Mouse (Mus musculus) urinary bladder, postnatal 4 days (tissue): ENCODE results near the gene Kif16b.

Experiments
- DNase-seq, 2 experiments: peaks; one replicate each; pipeline ENCODE4 v3.0.0; 2021 to 2022; ENCODE audit warnings: low spot score in 2 of 2

Gene Kif16b

GRCm38 (mm10) chr2:142900862-142901805, at the start of gene Kif16b:
Kif16b (minus strand) TSS chr2:142901531.
- DNase-seq, result peak; percentile 92

- no peak for DNase-seq
These were observed 39.7 kb upstream of the Kif16b start for GRCm38 (mm10) chr2:142940899-142941642.

GRCm38 (mm10) chr2:142930445-142930844, 29.1 kb upstream of the Kif16b start:
- no peak for DNase-seq

GRCm38 (mm10) chr2:142929226-142930112, 28.1 kb upstream of the Kif16b start:
- DNase-seq, result no peak

- no peak for DNase-seq
These were observed 9.6 kb upstream of the Kif16b start for GRCm38 (mm10) chr2:142910808-142911388.

DNA sequence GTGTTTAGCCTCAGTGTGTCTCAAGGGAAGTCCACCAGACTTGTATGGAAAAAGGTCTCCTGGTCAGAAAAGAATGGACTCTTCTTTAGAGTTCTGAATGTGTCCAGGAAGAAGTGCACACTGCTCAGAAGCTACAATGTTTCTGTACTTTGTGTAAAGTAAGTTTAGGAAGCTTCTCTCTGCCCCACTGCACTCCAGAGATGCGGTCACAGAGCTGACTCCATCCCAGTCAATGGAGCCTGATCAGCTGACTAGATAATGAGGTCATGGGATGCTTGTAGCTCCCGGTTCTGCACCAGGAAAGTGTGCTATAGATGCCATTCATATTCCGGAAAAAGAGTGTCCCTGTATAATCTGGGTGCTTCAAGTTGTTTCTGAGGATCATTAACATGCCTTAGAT, 7.9 kb upstream of the Kif16b start:
- no peak for DNase-seq

DNA sequence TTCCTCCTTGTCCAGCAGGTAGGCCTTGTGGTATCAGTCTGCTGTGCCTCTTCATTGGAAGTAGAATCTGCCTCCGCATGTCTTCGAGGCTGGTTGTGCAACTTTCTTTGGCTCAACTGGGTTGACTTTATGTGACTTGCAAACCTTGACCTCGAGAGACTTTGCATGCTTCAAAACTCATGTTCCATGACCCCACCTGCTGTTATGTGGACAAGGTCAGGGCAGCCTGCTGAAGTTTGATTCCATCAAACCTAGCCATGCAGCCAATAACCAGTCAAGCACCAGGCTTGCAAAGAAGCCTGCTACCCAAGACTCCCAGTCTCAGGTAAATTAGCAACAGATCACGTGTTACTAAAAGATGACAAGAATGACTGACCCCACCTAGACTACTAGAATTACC, 5.7 kb upstream of the Kif16b start:
- no peak for DNase-seq

DNA sequence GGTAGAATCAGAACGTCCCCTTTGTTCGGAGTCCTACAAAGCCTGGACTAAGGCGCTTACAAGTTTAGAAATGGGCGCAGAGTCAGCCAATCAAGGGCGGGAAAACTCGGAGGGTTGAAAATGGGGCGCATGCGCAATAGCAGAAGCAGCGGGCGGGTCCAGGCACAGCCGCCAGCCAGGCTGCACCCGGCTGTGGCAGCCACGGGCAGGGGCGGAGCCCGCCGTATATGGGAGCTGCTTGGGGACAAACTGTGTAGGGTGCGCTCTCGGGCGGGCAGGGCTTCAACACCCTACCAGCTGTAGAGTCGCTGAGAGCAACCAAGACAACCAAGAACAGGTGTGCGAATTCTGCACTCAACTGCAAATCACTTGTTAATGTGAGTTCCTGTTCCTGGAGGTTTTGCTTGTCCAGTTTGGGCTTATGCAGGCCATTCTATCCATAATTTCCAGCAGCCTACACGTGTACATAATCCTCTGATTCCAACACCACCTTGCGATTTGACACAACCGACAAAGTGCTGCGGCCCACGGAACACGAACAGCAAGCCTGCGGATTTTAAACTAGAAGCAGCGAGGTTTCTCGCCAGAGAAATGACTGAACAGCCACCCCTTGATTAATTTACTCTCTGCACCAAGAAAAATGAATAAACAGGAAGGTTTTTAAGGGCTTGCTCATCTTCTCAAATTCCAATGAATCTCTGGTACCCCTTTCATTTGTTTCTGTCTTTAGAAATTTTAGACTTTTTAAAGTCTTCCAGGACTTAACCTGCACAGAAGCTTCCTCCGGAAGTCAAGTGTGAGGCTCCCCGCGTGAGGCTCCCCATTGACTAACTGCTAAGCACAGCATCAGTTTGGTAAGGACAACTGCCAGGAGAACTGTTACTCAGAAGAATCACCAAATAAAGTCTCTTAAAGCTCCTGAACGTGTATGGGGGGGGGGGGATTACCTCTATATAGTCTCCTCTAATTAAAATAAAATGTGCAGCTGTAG, 1.9 kb upstream of the Kif16b start:
- peak; percentile 88 to 91 for DNase-seq

DNA sequence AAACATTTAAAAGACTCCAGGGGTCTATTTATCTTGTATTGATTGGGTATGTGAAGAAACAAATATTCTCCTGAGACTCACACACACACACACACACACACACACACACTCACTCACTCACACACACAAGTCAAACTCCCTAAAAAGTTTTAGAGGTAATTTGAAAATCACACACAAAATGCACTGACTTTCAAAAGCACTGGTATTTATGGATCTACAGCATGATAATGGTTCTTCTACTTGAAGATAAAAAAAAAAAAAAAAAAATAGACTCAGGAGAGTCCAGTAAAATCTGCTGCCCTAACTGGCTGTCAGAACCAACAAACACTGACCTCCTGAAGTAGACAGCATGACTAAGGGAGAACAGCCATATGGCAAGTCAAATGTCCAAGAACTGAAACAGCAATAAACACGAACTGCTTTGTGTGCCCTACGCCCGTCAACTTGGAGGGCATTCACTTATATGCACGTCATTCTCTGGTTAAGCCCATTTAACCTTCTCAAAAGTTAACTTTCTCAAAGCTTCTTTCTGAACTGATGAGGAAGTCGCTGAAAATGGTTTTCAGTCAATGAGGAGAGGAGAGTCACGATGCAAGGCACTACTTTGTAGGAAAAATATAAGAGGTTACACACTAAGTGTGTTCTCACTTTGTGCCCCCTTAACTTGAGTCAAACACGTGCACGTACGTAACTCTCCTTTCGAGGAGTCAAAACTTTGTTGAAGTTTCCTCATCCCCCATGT, 1.0 kb downstream of the Kif16b start:
- DNase-seq, result no peak

DNA sequence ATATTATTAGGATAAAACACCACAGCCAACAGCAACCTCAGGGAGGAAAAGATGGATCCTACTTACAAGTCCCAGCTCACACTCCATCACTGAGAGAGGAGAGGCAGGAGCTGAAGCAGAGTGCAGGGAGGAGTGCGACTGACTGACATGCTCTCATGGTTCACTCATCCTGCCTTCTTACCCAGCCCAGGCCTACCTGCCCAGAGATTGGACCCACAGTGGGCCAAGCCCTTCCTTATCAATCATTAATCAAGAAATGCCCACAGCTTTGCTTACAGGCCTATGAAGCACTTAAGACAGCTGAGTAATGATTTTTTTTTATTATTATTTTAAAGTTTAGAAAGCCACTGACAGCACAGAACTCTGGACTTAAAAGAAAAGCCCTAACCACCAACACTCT, 7.6 kb downstream of the Kif16b start:
- no peak for DNase-seq

DNA sequence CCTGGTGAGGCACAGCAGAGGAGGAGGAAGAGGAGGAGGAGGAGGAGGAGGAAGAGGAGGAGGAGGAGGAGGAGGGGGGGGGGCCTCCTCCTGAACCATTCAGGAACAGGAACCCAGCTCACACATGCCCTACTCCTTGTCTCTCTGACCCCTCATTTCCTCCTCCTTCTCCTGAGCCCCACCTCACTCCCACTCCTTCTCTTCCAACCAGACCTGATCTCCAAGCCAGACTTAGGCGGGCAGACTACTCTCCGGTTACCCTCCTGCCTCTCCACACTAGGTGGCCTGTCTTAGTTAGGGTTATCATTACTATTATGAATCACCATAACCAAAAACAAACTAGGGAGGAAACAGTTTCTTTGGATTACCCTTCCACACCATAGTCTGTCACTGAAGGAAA, 10.0 kb downstream of the Kif16b start:
- DNase-seq, result no peak

DNA sequence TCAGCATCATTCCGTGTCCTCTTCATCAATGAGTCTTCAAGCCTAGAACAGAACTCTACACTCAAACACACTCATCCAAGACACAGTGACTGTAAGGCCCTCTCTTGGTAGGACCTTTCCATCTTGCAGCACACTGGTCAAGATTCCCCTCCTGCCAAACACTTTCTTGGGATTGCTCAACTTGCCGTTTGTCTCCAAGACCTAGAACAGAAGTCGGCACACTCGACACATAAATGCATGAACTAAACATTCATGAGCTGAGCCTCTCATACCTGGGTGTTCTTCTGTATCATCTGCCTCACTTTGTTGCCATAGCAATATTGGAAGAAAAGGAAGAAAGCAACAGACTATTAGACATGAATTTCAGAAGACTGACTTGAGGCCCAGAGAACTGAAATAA, 16.9 kb downstream of the Kif16b start:
- no peak for DNase-seq

- DNase-seq, result no peak
These were observed 17.7 kb downstream of the Kif16b start for GRCm38 (mm10) chr2:142883625-142883994.

- no peak for DNase-seq
These were observed 18.3 kb downstream of the Kif16b start for GRCm38 (mm10) chr2:142882871-142883624.

DNA sequence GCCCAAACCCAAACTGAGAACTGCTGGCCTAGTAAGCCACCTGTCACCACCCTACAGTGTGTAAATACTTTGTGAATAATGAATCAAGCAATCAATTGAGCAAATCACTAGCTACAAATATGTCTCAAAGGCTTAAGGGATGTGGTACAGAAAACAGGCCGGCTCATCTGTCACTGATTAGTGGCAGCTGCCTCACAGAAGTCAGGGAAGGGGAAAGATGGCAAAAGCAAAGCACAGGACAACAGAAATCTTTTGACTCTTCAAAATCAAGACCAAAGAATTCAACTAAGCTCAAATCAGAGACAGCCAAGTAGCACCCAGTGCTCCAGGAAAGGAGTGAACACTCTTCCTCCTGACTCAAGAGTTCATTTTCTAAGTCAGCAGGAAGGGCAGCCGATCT, 18.9 kb downstream of the Kif16b start:
- DNase-seq, result no peak

DNA sequence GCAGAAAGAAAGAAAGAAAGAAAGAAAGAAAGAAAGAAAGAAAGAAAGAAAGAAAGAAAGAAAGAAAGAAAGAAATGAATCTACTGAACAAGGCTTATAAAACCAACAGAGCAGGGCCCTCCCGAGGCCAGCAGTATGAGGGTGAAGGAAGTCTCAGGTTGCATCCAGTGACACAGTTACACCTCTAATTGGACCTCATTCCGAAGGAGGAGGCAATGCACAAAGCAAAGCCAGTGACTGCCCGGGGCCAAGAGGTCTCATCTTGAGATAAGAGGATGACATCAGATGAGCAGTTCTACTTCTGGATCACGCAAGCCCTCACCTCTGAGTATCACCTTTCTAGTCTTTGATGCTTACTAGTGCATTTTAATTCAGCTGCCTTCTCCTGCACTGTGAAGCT, 20.2 kb downstream of the Kif16b start:
- DNase-seq, result no peak

DNA sequence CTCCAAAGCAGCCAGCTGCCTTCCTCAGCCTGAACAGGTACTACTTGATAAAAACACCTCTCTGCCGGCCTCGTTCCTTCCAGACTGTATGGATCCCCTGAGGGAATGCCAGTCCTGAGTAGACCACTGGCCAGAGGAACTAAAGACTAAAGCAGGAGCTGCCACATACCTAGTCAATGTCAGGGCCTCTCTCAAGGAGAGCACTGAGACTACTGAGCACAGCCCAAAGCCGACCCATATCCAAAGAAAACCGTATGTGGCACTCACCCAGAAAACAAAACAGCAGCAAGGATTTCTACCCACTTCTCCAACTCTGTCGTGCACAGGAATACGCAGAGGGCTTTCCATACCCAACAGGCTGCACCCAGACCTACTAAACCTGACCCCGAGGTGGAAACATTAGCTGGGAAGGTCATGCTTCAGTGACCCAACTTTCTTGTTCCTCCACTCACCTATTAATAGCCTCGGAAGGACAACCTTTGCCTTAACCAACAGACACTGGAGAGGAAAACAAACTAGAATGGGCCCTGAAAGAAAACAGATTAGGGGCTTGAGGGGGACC, 22.0 kb downstream of the Kif16b start:
- DNase-seq, result no peak

GRCm38 (mm10) chr2:142876636-142877035, 24.7 kb downstream of the Kif16b start:
- DNase-seq, result no peak

DNA sequence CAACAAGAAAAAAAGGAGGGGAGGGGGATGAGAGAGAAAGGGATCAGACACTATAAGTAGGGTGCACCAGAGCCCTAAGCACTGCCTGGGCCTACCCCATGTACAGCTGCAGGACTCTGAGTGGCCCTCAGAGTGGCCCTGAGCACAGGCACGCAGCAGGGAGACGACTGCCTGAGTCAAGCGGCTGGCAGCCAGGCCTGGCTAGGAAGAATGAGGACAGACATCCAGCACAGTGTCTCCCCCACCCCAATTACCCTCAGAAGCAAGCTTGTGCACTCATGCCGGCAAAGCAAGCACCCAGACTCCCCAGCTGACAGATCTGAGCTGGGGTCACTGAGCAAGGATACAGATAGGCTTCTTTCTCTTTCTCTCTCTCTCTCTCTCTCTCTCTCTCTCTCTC, 25.4 kb downstream of the Kif16b start:
- no peak for DNase-seq
